Mouse (Mus musculus): Measurements from ENCODE around the gene Ptprm. TPM values are rescaled to one million over a fixed set of nuclear protein-coding genes. Genes with fewer than 3 reads are reported as not detected.

The Ptprm gene
- polyA plus RNA-seq, 1 experiment from 2014 or later: 31.4 TPM

- 50% methylated on average over 7 of the region's 7 CpGs for WGBS
- Histone ChIP-seq H3K4me1 (replicated peaks; ENCODE audit: control insufficient read depth, insufficient read depth, low read length) (peaks cover 9% of the 10 kb centered on the region; the same call in 1 of the 2 replicates), H3K4me3 (replicated peaks; ENCODE audit: low read length) (no peak overlapping the region), H3K9ac (no peak overlapping the region), H3K4me2 (replicated peaks) (no peak overlapping the region), H3K27ac (peak overlapping the region; percentile 38; the same call in 1 of the 2 replicates), H3K9me3 (ENCODE audit: control insufficient read depth, low read length) (no peaks in the 10 kb centered on the region), H3K36me3 (replicated peaks; ENCODE audit: control insufficient read depth, insufficient read depth) (no peaks in the 10 kb centered on the region), H3K27me3 (ENCODE audit: control insufficient read depth, insufficient read depth, low read length) (no peaks in the 10 kb centered on the region)
- DNase-seq (ENCODE audit: low spot score) (peak; percentile 34), ATAC-seq (ENCODE audit: low FRiP score) (peak; percentile 80; the same call in 1 of the 2 replicates)
These were observed 197.0 kb downstream of the Ptprm start for GRCm38 (mm10) chr17:67157089-67157752.

- Histone ChIP-seq H3K27me3 (ENCODE audit: control insufficient read depth, insufficient read depth, low read length) (no peaks in the 10 kb centered on the region), H3K27ac (no peak overlapping the region), H3K4me1 (replicated peaks; ENCODE audit: control insufficient read depth, insufficient read depth, low read length) (peaks cover 7% of the 10 kb centered on the region; the same call in 1 of the 2 replicates), H3K9ac (no peak overlapping the region), H3K4me3 (replicated peaks; ENCODE audit: low read length) (no peak overlapping the region), H3K9me3 (ENCODE audit: control insufficient read depth, low read length) (no peaks in the 10 kb centered on the region), H3K4me2 (replicated peaks) (no peak overlapping the region), H3K36me3 (replicated peaks; ENCODE audit: control insufficient read depth, insufficient read depth) (no peaks in the 10 kb centered on the region)
- 70% methylated on average over 3 of the region's 3 CpGs for WGBS
- ATAC-seq (ENCODE audit: low FRiP score) (no peak; the same call in 1 of the 2 replicates), DNase-seq (ENCODE audit: low spot score) (no peak)
These were observed 202.0 kb downstream of the Ptprm start for GRCm38 (mm10) chr17:67152218-67152617.

GRCm38 (mm10) chr17:67150441-67150840, 203.8 kb downstream of the Ptprm start:
- H3K27me3 ChIP-seq (ENCODE audit: control insufficient read depth, insufficient read depth, low read length): no peaks in the 10 kb centered on the region
- no peaks in the 10 kb centered on the region for H3K36me3 ChIP-seq (replicated peaks; ENCODE audit: control insufficient read depth, insufficient read depth)
- H3K4me3 ChIP-seq (replicated peaks; ENCODE audit: low read length): no peak overlapping the region
- no peaks in the 10 kb centered on the region for H3K9me3 ChIP-seq (ENCODE audit: control insufficient read depth, low read length)
- ATAC-seq (ENCODE audit: low FRiP score) (no peak), DNase-seq (ENCODE audit: low spot score) (no peak)
- H3K27ac ChIP-seq: no peak overlapping the region
- no peak overlapping the region for H3K9ac ChIP-seq
- no peaks in the 10 kb centered on the region for H3K4me1 ChIP-seq (replicated peaks; ENCODE audit: control insufficient read depth, insufficient read depth, low read length)
- H3K4me2 ChIP-seq (replicated peaks): no peak overlapping the region
- 94% methylated on average over 2 of the region's 2 CpGs for WGBS

GRCm38 (mm10) chr17:67142183-67142756, 212.0 kb downstream of the Ptprm start:
- H3K27ac ChIP-seq: no peak overlapping the region
- no peak overlapping the region for H3K4me2 ChIP-seq (replicated peaks)
- no peak overlapping the region for H3K9ac ChIP-seq
- DNase-seq (ENCODE audit: low spot score) (no peak), ATAC-seq (ENCODE audit: low FRiP score) (no peak)
- no peak overlapping the region for H3K4me3 ChIP-seq (replicated peaks; ENCODE audit: low read length)
- 70% methylated on average over 4 of the region's 4 CpGs for WGBS
- no peaks in the 10 kb centered on the region for H3K9me3 ChIP-seq (ENCODE audit: control insufficient read depth, low read length)
- no peaks in the 10 kb centered on the region for H3K4me1 ChIP-seq (replicated peaks; ENCODE audit: control insufficient read depth, insufficient read depth, low read length)
- H3K36me3 ChIP-seq (replicated peaks; ENCODE audit: control insufficient read depth, insufficient read depth): no peaks in the 10 kb centered on the region
- H3K27me3 ChIP-seq (ENCODE audit: control insufficient read depth, insufficient read depth, low read length): no peaks in the 10 kb centered on the region

GRCm38 (mm10) chr17:67140502-67140901, 213.8 kb downstream of the Ptprm start:
- ATAC-seq (ENCODE audit: low FRiP score): no peak
- Histone ChIP-seq H3K9me3 (ENCODE audit: control insufficient read depth, low read length) (no peaks in the 10 kb centered on the region), H3K36me3 (replicated peaks; ENCODE audit: control insufficient read depth, insufficient read depth) (no peaks in the 10 kb centered on the region), H3K27ac (no peak overlapping the region), H3K4me3 (replicated peaks; ENCODE audit: low read length) (no peak overlapping the region), H3K27me3 (ENCODE audit: control insufficient read depth, insufficient read depth, low read length) (no peaks in the 10 kb centered on the region), H3K9ac (no peak overlapping the region), H3K4me2 (replicated peaks) (no peak overlapping the region), H3K4me1 (replicated peaks; ENCODE audit: control insufficient read depth, insufficient read depth, low read length) (no peaks in the 10 kb centered on the region)
- WGBS: 24% methylated on average over 1 of the region's 1 CpGs
- DNase-seq (ENCODE audit: low spot score): no peak

- DNase-seq (ENCODE audit: low spot score) (no peak), ATAC-seq (ENCODE audit: low FRiP score) (no peak)
- H3K4me2 ChIP-seq (replicated peaks): no peak overlapping the region
- H3K27me3 ChIP-seq (ENCODE audit: control insufficient read depth, insufficient read depth, low read length): no peaks in the 10 kb centered on the region
- H3K4me1 ChIP-seq (replicated peaks; ENCODE audit: control insufficient read depth, insufficient read depth, low read length): no peaks in the 10 kb centered on the region
- no peaks in the 10 kb centered on the region for H3K9me3 ChIP-seq (ENCODE audit: control insufficient read depth, low read length)
- 80% methylated on average over 12 of the region's 12 CpGs for whole genome bisulfite sequencing
- no peak overlapping the region for H3K9ac ChIP-seq
- no peak overlapping the region for H3K4me3 ChIP-seq (replicated peaks; ENCODE audit: low read length)
- H3K27ac ChIP-seq: no peak overlapping the region
- no peaks in the 10 kb centered on the region for H3K36me3 ChIP-seq (replicated peaks; ENCODE audit: control insufficient read depth, insufficient read depth)
These were observed 215.3 kb downstream of the Ptprm start for GRCm38 (mm10) chr17:67138981-67139380.

GRCm38 (mm10) chr17:67136876-67137275, 217.4 kb downstream of the Ptprm start:
- WGBS: 88% methylated on average over 7 of the region's 7 CpGs
- no peak overlapping the region for H3K27ac ChIP-seq

GRCm38 (mm10) chr17:67136421-67136820, 217.8 kb downstream of the Ptprm start:
- no peak overlapping the region for H3K27ac ChIP-seq
- 68% methylated on average over 8 of the region's 8 CpGs for WGBS
- no peak overlapping the region for H3K9ac ChIP-seq
- no peak overlapping the region for H3K4me2 ChIP-seq (replicated peaks)
- no peaks in the 10 kb centered on the region for H3K27me3 ChIP-seq (ENCODE audit: control insufficient read depth, insufficient read depth, low read length)
- no peaks in the 10 kb centered on the region for H3K9me3 ChIP-seq (ENCODE audit: control insufficient read depth, low read length)
- no peaks in the 10 kb centered on the region for H3K36me3 ChIP-seq (replicated peaks; ENCODE audit: control insufficient read depth, insufficient read depth)
- H3K4me1 ChIP-seq (replicated peaks; ENCODE audit: control insufficient read depth, insufficient read depth, low read length): peaks cover 9% of the 10 kb centered on the region; the same call in 1 of the 2 replicates
- DNase-seq (ENCODE audit: low spot score) (no peak), ATAC-seq (ENCODE audit: low FRiP score) (no peak)
- H3K4me3 ChIP-seq (replicated peaks; ENCODE audit: low read length): no peak overlapping the region

More at GRCm38 (mm10) chr17:67136876-67137275, 217.4 kb downstream of the Ptprm start:
- Histone ChIP-seq H3K4me2 (replicated peaks) (no peak overlapping the region), H3K4me3 (replicated peaks; ENCODE audit: low read length) (no peak overlapping the region), H3K27me3 (ENCODE audit: control insufficient read depth, insufficient read depth, low read length) (no peaks in the 10 kb centered on the region), H3K36me3 (replicated peaks; ENCODE audit: control insufficient read depth, insufficient read depth) (no peaks in the 10 kb centered on the region), H3K4me1 (replicated peaks; ENCODE audit: control insufficient read depth, insufficient read depth, low read length) (peaks cover 9% of the 10 kb centered on the region; the same call in 1 of the 2 replicates), H3K9me3 (ENCODE audit: control insufficient read depth, low read length) (no peaks in the 10 kb centered on the region), H3K9ac (no peak overlapping the region)
- ATAC-seq (ENCODE audit: low FRiP score) (no peak), DNase-seq (ENCODE audit: low spot score) (no peak)

GRCm38 (mm10) chr17:67134235-67134634, 220.0 kb downstream of the Ptprm start:
- Histone ChIP-seq H3K9me3 (ENCODE audit: control insufficient read depth, low read length) (no peaks in the 10 kb centered on the region), H3K36me3 (replicated peaks; ENCODE audit: control insufficient read depth, insufficient read depth) (no peaks in the 10 kb centered on the region), H3K9ac (no peak overlapping the region), H3K27ac (no peak overlapping the region), H3K4me2 (replicated peaks) (no peak overlapping the region), H3K4me3 (replicated peaks; ENCODE audit: low read length) (no peak overlapping the region), H3K4me1 (replicated peaks; ENCODE audit: control insufficient read depth, insufficient read depth, low read length) (peaks cover 9% of the 10 kb centered on the region; the same call in 1 of the 2 replicates), H3K27me3 (ENCODE audit: control insufficient read depth, insufficient read depth, low read length) (no peaks in the 10 kb centered on the region)
- DNase-seq (ENCODE audit: low spot score) (no peak), ATAC-seq (ENCODE audit: low FRiP score) (no peak)
- WGBS: 81% methylated on average over 4 of the region's 4 CpGs
